Mouse (Mus musculus) embryonic facial prominence, embryonic 12.5 days (tissue): ENCODE results near the gene Mtif3. TPM values are rescaled to one million over a fixed set of nuclear protein-coding genes. Genes with fewer than 3 reads are reported as not detected.
"Not testable (repeated sequence)": the region's sequence is repeated elsewhere in the genome, so short reads cannot be mapped to it uniquely, and the experiment has no call there.

ENCODE experiments used
- ATAC-seq: fragments of 200-750 bp; cut with Nextera tagmentation; 2 replicates; pipeline ENCODE4 v1.8.0; 2017; ENCODE audit not compliant: insufficient number of reproducible peaks, insufficient read depth, low FRiP score, low TSS enrichment
- H3K27ac ChIP-seq: fragments of 300-500 bp; sonication (generic); 2 replicates; pipeline ENCODE4 v1.5.1; 2016; ENCODE audit warnings: mild to moderate bottlenecking
- H3K27me3 ChIP-seq: fragments of 300-500 bp; sonication (generic); 2 replicates; pipeline ENCODE4 v1.6.1; 2016; ENCODE audit warnings: mild to moderate bottlenecking, moderate library complexity
- H3K36me3 ChIP-seq: fragments of 300-500 bp; sonication (generic); 2 replicates; pipeline ENCODE4 v1.6.1; 2016; ENCODE audit warnings: mild to moderate bottlenecking
- H3K4me1 ChIP-seq: fragments of 300-500 bp; sonication (generic); 2 replicates; pipeline ENCODE4 v1.6.1; 2016
- H3K4me2 ChIP-seq: fragments of 300-500 bp; sonication (generic); replicated peaks from 2 replicates; pipeline ENCODE4 v1.6.1; 2016; ENCODE audit warnings: mild to moderate bottlenecking, moderate library complexity
- H3K4me3 ChIP-seq: fragments of 300-500 bp; sonication (generic); 2 replicates; pipeline ENCODE4 v1.5.1; 2016; ENCODE audit warnings: mild to moderate bottlenecking
- H3K9ac ChIP-seq: fragments of 300-500 bp; sonication (generic); 2 replicates; pipeline ENCODE4 v1.6.1; 2016; ENCODE audit warnings: mild to moderate bottlenecking, moderate library complexity
- H3K9me3 ChIP-seq: fragments of 300-500 bp; sonication (generic); 2 replicates; pipeline ENCODE4 v1.6.1; 2016; ENCODE audit warnings: mild to moderate bottlenecking, moderate library complexity
- WGBS: fragments of 180-500 bp; shearing (Covaris S2); methylation state at CpG from one replicate; pipeline ENCODE4 v1.1.7; 2016; 5-methylcytosine and 5-hydroxymethylcytosine counted together
- polyA plus RNA-seq: library from polyadenylated mRNA; unstranded; fragments of >200 nt; fragmentation: Nextera tagmentation; extraction: Ambion mirVana; gene quantifications from 2 replicates; pipeline ENCODE4 v1.2.1, GENCODE M21; 2016

Mtif3 gene
- polyA plus RNA-seq, 1 experiment from 2014 or later, result 25.2 TPM

- H3K9ac ChIP-seq, result no peak overlapping the region
- no peaks in the 10 kb centered on the region for H3K36me3 ChIP-seq
- no peaks in the 10 kb centered on the region for H3K9me3 ChIP-seq
- H3K27ac ChIP-seq, result no peak overlapping the region
- H3K4me1 ChIP-seq, result no peaks in the 10 kb centered on the region
- no peak for ATAC-seq
- no peaks in the 10 kb centered on the region for H3K27me3 ChIP-seq
- WGBS, result 76% methylated on average over 16 of the region's 16 CpGs
- no peak overlapping the region for H3K4me2 ChIP-seq
- no peak overlapping the region for H3K4me3 ChIP-seq
These were observed 31.6 kb downstream of the Mtif3 start for GRCm38 (mm10) chr5:146931904-146932553.

DNA sequence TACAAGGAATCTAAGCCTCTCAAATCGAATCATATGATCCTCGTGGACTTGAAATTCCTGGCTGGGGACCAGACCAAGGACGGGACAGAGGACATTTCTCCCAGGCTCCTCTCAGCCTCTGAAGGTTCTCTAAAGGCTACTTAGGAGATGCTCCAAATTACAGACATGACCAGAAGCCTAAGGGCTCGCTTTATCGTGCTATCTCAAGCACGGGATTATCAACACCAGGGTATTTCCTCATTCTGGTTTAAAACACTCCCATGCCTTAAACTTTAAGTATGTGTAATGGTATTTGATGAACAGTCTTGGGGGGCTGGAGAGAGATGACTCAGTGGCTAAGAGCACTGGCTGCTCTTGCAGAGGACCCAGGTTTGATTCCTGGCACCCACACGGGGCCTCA lies 32.2 kb downstream of the Mtif3 start:
- Histone ChIP-seq H3K4me3 (no peak overlapping the region), H3K27me3 (no peaks in the 10 kb centered on the region), H3K9me3 (no peaks in the 10 kb centered on the region), H3K36me3 (no peaks in the 10 kb centered on the region), H3K4me1 (no peaks in the 10 kb centered on the region), H3K4me2 (no peak overlapping the region), H3K27ac (no peak overlapping the region), H3K9ac (no peak overlapping the region)
- ATAC-seq, result no peak
- WGBS, result 86% methylated on average over 7 of the region's 7 CpGs

DNA sequence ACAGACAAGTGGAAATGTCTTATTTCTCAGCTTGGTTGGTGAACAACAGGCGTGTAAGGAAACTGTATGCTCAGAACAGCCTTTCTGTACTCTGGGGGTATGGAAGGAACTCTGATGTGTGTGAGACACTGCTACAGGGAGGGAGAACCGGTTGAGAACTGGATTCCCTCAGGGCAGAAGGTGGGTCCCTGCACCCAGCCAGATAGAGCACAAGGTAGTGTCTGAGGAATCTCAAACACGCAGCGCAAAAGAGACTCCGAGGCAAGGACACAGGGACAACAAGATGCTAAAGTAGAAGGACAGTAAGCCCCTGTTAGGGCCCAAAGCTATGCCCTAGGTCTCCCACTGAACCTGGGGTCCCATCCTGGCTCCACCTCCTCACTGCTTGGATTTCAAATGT lies 36.9 kb downstream of the Mtif3 start:
- Histone ChIP-seq H3K4me1 (no peaks in the 10 kb centered on the region), H3K9ac (no peak overlapping the region), H3K4me3 (no peak overlapping the region), H3K27ac (no peak overlapping the region), H3K9me3 (no peaks in the 10 kb centered on the region), H3K36me3 (no peaks in the 10 kb centered on the region), H3K4me2 (no peak overlapping the region), H3K27me3 (no peaks in the 10 kb centered on the region)
- no peak for ATAC-seq
- WGBS, result 86% methylated on average over 5 of the region's 5 CpGs

- no peaks in the 10 kb centered on the region for H3K9me3 ChIP-seq
- H3K9ac ChIP-seq, result no peak overlapping the region
- no peaks in the 10 kb centered on the region for H3K27me3 ChIP-seq
- peaks cover 8% of the 10 kb centered on the region for H3K4me1 ChIP-seq
- ATAC-seq, result no peak
- H3K4me2 ChIP-seq, result no peak overlapping the region
- WGBS, result 69% methylated on average over 5 of the region's 5 CpGs
- no peaks in the 10 kb centered on the region for H3K36me3 ChIP-seq
- no peak overlapping the region for H3K4me3 ChIP-seq
- H3K27ac ChIP-seq, result no peak overlapping the region
These were observed 40.1 kb downstream of the Mtif3 start for GRCm38 (mm10) chr5:146923547-146923946.

GRCm38 (mm10) chr5:146921224-146921623 lies 42.4 kb downstream of the Mtif3 start:
- no peak overlapping the region for H3K4me3 ChIP-seq
- H3K27ac ChIP-seq, result no peak overlapping the region
- no peaks in the 10 kb centered on the region for H3K27me3 ChIP-seq
- H3K36me3 ChIP-seq, result no peaks in the 10 kb centered on the region
- H3K4me2 ChIP-seq, result no peak overlapping the region; the same call in 1 of the 2 replicates
- no peak for ATAC-seq
- 56% methylated on average over 8 of the region's 8 CpGs for WGBS
- no peak overlapping the region for H3K9ac ChIP-seq
- H3K4me1 ChIP-seq, result peaks cover 8% of the 10 kb centered on the region
- H3K9me3 ChIP-seq, result no peaks in the 10 kb centered on the region

DNA sequence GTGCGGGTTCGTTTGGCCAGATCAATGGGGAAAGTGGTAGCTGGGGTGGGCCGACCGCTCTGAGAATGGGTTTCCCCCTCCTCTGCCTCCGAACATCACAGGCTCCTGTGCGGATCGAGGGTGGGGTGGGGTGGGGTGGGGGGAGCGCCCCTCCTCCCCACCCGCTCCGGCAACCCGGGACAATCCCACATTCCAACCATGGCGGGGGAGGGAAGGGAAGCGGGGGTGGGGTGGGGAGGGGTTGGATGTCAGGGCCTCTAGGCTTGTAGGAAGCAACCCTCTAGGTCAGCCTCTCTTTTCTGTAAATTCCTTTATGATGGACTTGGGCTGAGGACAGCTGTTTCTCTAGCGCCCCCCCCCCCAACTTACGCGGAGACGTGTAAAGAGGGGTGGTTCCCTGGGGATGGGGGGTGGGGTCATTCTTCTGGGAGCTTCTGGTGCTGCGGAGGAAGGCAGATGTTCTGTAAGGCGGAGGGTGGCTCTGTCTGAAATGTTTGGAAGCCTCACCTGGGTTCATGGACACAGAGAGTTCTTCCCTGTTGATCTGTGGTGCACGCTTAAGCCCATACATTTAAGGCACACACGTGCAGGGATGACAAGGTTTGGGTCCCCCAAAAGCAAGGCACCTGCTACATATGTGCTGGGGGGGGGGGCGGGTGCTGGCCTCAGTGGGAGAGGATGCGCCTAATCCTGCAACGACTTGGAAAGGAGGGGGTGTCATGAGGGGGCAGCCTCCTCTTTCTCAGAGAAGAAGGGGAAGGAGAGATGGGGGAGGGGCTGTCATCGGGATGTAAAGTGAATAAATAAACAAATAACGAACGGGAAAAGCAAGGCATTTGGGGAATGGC lies 43.1 kb downstream of the Mtif3 start:
- Histone ChIP-seq H3K36me3 (no peaks in the 10 kb centered on the region), H3K9ac (peak overlapping the region; percentile 36), H3K9me3 (no peaks in the 10 kb centered on the region), H3K27me3 (no peaks in the 10 kb centered on the region), H3K4me2 (peak overlapping the region; percentile 73), H3K4me1 (peaks cover 8% of the 10 kb centered on the region), H3K4me3 (peak overlapping the region; percentile 34), H3K27ac (no peak overlapping the region)
- ATAC-seq, result peak; percentile 29
- WGBS, result 3% methylated on average over 23 of the region's 27 CpGs

DNA sequence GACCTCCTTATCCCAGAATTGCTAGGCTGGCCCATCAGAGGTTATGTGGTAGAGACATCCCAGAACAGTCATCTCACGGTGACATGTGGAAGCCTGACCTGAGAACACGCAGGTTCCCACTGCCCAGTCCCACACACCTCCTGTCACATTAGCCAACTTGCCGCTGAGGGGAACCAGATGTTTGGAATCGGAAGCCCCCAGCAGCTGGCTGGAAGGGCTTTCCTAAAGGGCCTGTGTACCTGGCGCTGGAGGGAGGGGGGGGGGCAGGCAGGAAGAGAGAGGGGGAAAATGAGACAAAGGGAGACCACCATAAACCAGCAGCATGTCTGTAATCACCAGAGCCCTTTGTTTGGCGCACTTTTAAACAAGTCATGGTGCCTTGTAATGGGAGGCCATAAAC lies 43.7 kb downstream of the Mtif3 start:
- WGBS, result 8% methylated on average over 6 of the region's 6 CpGs
- H3K4me2 ChIP-seq, result peak overlapping the region; percentile 73
- H3K9ac ChIP-seq, result peak overlapping the region; percentile 36; the same call in 1 of the 2 replicates
- peaks cover 8% of the 10 kb centered on the region for H3K4me1 ChIP-seq
- no peaks in the 10 kb centered on the region for H3K27me3 ChIP-seq
- H3K4me3 ChIP-seq, result peak overlapping the region; percentile 34
- no peak for ATAC-seq
- no peaks in the 10 kb centered on the region for H3K36me3 ChIP-seq
- no peaks in the 10 kb centered on the region for H3K9me3 ChIP-seq
- no peak overlapping the region for H3K27ac ChIP-seq

- 79% methylated on average over 6 of the region's 6 CpGs for WGBS
- not testable (repeated sequence) for H3K4me3 ChIP-seq, H3K4me2 ChIP-seq, H3K36me3 ChIP-seq, ATAC-seq, H3K9ac ChIP-seq, H3K27ac ChIP-seq, H3K9me3 ChIP-seq, H3K27me3 ChIP-seq
- H3K4me1 ChIP-seq, result peaks cover 12% of the 10 kb centered on the region
These were observed 46.2 kb downstream of the Mtif3 start for GRCm38 (mm10) chr5:146917357-146917756.

- Histone ChIP-seq H3K36me3 (no peaks in the 10 kb centered on the region), H3K4me1 (peaks cover 14% of the 10 kb centered on the region), H3K4me3 (no peak overlapping the region), H3K9ac (no peak overlapping the region), H3K27ac (no peak overlapping the region), H3K27me3 (no peaks in the 10 kb centered on the region), H3K4me2 (no peak overlapping the region), H3K9me3 (no peaks in the 10 kb centered on the region)
- ATAC-seq, result no peak
- WGBS, result 35% methylated on average over 6 of the region's 6 CpGs
These were observed 46.8 kb downstream of the Mtif3 start for GRCm38 (mm10) chr5:146916806-146917205.

- Histone ChIP-seq H3K4me2 (no peak overlapping the region), H3K9me3 (no peaks in the 10 kb centered on the region), H3K9ac (no peak overlapping the region), H3K4me1 (peaks cover 14% of the 10 kb centered on the region), H3K4me3 (no peak overlapping the region), H3K27me3 (no peaks in the 10 kb centered on the region), H3K27ac (no peak overlapping the region), H3K36me3 (no peaks in the 10 kb centered on the region)
- 69% methylated on average over 8 of the region's 8 CpGs for WGBS
- no peak for ATAC-seq
These were observed 47.3 kb downstream of the Mtif3 start for GRCm38 (mm10) chr5:146916273-146916672.

GRCm38 (mm10) chr5:146914088-146914766 lies 49.4 kb downstream of the Mtif3 start:
- Histone ChIP-seq H3K4me1 (peaks cover 6% of the 10 kb centered on the region; the same call in 1 of the 2 replicates), H3K9ac (0 out of 2 replicates have a peak overlapping the region, but pooled peaks have one; percentile 15), H3K4me2 (no peak overlapping the region), H3K36me3 (no peaks in the 10 kb centered on the region), H3K4me3 (no peak overlapping the region), H3K27me3 (no peaks in the 10 kb centered on the region), H3K27ac (no peak overlapping the region), H3K9me3 (no peaks in the 10 kb centered on the region)
- 23% methylated on average over 9 of the region's 9 CpGs for WGBS
- no peak for ATAC-seq
